Mouse (Mus musculus): Measurements from ENCODE around the gene Noc2l.

GRCm38 (mm10) chr4:156234021-156234501 is 1.7 kb upstream of the Noc2l start:
- TF ChIP-seq CTCF (IDR thresholded peaks at IDR 0.05; ENCODE audit: low read depth, low read length): no peak
- TF ChIP-seq POLR2A (IDR thresholded peaks at IDR 0.05; ENCODE audit: extremely low read depth, insufficient read depth, low read length): no peak

Measured in liver, adult 2 months (tissue).